In the genomic region with DNA sequence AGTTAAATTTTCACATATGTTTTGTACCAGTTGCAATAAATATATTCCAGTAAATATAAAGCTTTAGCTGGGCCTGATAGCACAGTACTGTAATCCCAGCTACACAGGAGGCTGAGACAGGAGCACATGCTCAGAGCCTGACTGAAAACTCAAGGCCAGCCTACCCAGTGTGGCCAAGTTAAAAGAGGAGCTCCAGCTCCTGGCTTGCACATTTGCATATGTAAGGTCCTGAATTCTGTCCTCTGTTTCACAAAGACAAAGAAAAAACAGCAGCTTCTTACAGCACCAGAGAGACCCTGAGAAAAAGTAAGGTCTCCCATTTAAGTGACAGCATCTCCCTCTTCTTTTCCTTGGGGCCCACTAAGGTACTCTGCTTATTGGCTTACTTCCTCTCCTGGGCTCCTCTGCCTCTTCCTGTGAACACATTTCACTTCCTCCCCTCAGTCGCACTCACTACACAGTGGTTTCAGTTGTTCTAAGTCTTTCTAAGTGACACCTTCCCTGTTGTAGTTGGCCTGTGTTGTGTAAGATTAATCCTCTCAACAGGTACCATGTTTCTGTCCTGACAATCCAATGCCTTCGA, we compare ENCODE assay signal across 21 mouse cellular contexts.
DNase-seq lines count a peak whose midpoint lies in the region; ATAC-seq and TF ChIP-seq lines count a peak whose summit lies in the region.
"Had no signal": no experiment of that assay in that cellular context is flagged by ENCODE, and none has a peak within 500 bp of the region (broad histone marks: within the 10 kb centered on the region; RNA-seq: fewer than 3 reads in every experiment).

No protein-coding gene starts in this region.

- H3K4me2 ChIP-seq in stomach, postnatal 0 days (replicated peaks; ENCODE audit: low read depth), result no peak overlapping the region
- H3K4me2 ChIP-seq: embryonic facial prominence, embryonic 12.5 days; hindbrain, embryonic 12.5 days; limb, embryonic 15.5 days; stomach, embryonic 15.5 days had no signal

- DNase-seq in A20 (ENCODE audit: low read depth, low spot score) (peak; percentile 70), ES-E14 (ENCODE audit: low read depth, low spot score) (peak; percentile 36)
- DNase-seq in splenic B cell, adult 2 months (ENCODE audit: low read depth, low spot score), result peak; percentile 57
- DNase-seq in stomach, postnatal 0 days (ENCODE audit: low spot score), result no peak
- DNase-seq in gastrocnemius, adult 2 months, result no peak
- DNase-seq in layer of hippocampus, postnatal 14 days (ENCODE audit: low spot score in 2 of 2), result no peak
- DNase-seq in adrenal gland, adult (ENCODE audit: inconsistent age in 2 of 2, low spot score in 1 of 2), result no peak
- DNase-seq: adrenal gland, postnatal 25 days; cerebellum, postnatal 10 days; gastrocnemius, postnatal 36 days; layer of hippocampus, adult 9-11 months; lung, adult 18-20 months; lung, postnatal 4 days; midbrain, embryonic 14.5 days had no signal

- ATAC-seq in granulocyte monocyte progenitor cell, adult 5-6 weeks (replicated peaks; ENCODE audit: poor library complexity, severe bottlenecking), result peak; percentile 86
- ATAC-seq in stomach, postnatal 0 days (ENCODE audit: low FRiP score, low TSS enrichment), result no peak
- ATAC-seq: intestine, embryonic 16.5 days had no signal

- in situ Hi-C loops in ES-E14 (cut with MboI; ENCODE audit: low sequenced_read_pairs in 2 of 2, unreplicated experiment in 2 of 2), result no loop called here

- H3K27me3 ChIP-seq in splenic B cell, adult 2 months (ENCODE audit: control insufficient read depth, insufficient read depth, low read length, poor library complexity, severe bottlenecking), result no peaks in the 10 kb centered on the region
- no peaks in the 10 kb centered on the region for H3K27me3 ChIP-seq in stomach, postnatal 0 days (ENCODE audit: control insufficient read depth, insufficient read depth, low read length)
- H3K27me3 ChIP-seq: embryonic facial prominence, embryonic 12.5 days; hindbrain, embryonic 12.5 days; limb, embryonic 15.5 days; stomach, embryonic 15.5 days had no signal

- 70% methylated on average over 2 of the region's 2 CpGs for WGBS in stomach, postnatal 0 days

- no peak overlapping the region; the same call in 1 of the 2 replicates for H3K27ac ChIP-seq in ES-E14 (ENCODE audit: insufficient read depth, low read depth, low read length, poor library complexity, severe bottlenecking)
- H3K27ac ChIP-seq in stomach, postnatal 0 days (replicated peaks), result no peak overlapping the region
- no peak overlapping the region for H3K27ac ChIP-seq in gastrocnemius, adult 2 months
- H3K27ac ChIP-seq: embryonic facial prominence, embryonic 12.5 days; hindbrain, embryonic 12.5 days; kidney, postnatal 0 days; limb, embryonic 15.5 days; stomach, embryonic 15.5 days had no signal

- TF ChIP-seq CTCF in stomach, postnatal 0 days (IDR thresholded peaks at IDR 0.05; ENCODE audit: low read depth), result no peak
- no peak for TF ChIP-seq CTCF in gastrocnemius, adult 2 months (IDR thresholded peaks at IDR 0.05)

- no peak overlapping the region for H3K9ac ChIP-seq in ES-E14 (ENCODE audit: insufficient read depth, low read depth, low read length, poor library complexity, severe bottlenecking)
- no peak overlapping the region for H3K9ac ChIP-seq in stomach, postnatal 0 days (ENCODE audit: low read length)
- H3K9ac ChIP-seq: embryonic facial prominence, embryonic 12.5 days; hindbrain, embryonic 12.5 days; limb, embryonic 15.5 days; stomach, embryonic 15.5 days had no signal

- H3K4me1 ChIP-seq in ES-E14 (ENCODE audit: control insufficient read depth in 2 of 2, insufficient read depth in 2 of 2, low read length in 2 of 2, poor library complexity in 1 of 2), result peaks cover 2 to 6% of the 10 kb centered on the region in 2 experiments; a peak in 3 of 4 replicates
- no peaks in the 10 kb centered on the region for H3K4me1 ChIP-seq in stomach, postnatal 0 days (replicated peaks; ENCODE audit: control insufficient read depth, insufficient read depth)
- H3K4me1 ChIP-seq: hindbrain, embryonic 12.5 days; limb, embryonic 15.5 days; stomach, embryonic 15.5 days had no signal

- no peaks in the 10 kb centered on the region for H3K36me3 ChIP-seq in ES-E14 (ENCODE audit: control insufficient read depth, insufficient read depth, low read length, poor library complexity, severe bottlenecking)
- H3K36me3 ChIP-seq in splenic B cell, adult 2 months (ENCODE audit: control insufficient read depth, insufficient read depth, low read length, poor library complexity, severe bottlenecking), result no peaks in the 10 kb centered on the region
- no peaks in the 10 kb centered on the region for H3K36me3 ChIP-seq in stomach, postnatal 0 days (ENCODE audit: control insufficient read depth, insufficient read depth, low read length)
- H3K36me3 ChIP-seq: embryonic facial prominence, embryonic 12.5 days; hindbrain, embryonic 12.5 days; limb, embryonic 15.5 days; stomach, embryonic 15.5 days had no signal

- no peak for TF ChIP-seq EP300 in stomach, postnatal 0 days (optimal IDR thresholded peaks at IDR 0.05)

- H3K4me3 ChIP-seq in ES-E14 (ENCODE audit: insufficient read depth in 1 of 2, low read depth in 1 of 2, low read length in 2 of 2, poor library complexity in 1 of 2, severe bottlenecking in 1 of 2), result no peak overlapping the region
- H3K4me3 ChIP-seq in stomach, postnatal 0 days (ENCODE audit: low read depth, low read length), result no peak overlapping the region
- H3K4me3 ChIP-seq in gastrocnemius, adult 2 months, result no peak overlapping the region
- H3K4me3 ChIP-seq: embryonic facial prominence, embryonic 12.5 days; hindbrain, embryonic 12.5 days; limb, embryonic 15.5 days; stomach, embryonic 15.5 days had no signal

- no peaks in the 10 kb centered on the region for H3K9me3 ChIP-seq in ES-E14 (ENCODE audit: control insufficient read depth, insufficient read depth, low read depth, low read length)
- H3K9me3 ChIP-seq in stomach, postnatal 0 days (ENCODE audit: control insufficient read depth, low read length), result no peaks in the 10 kb centered on the region
- H3K9me3 ChIP-seq: embryonic facial prominence, embryonic 12.5 days; hindbrain, embryonic 12.5 days; limb, embryonic 15.5 days; stomach, embryonic 15.5 days had no signal

- intact Hi-C loops in gastrocnemius, adult 2 months (cut with DNase I), result no loop called here

TF ChIP-seq in ES-E14, 5 proteins besides CTCF, POLR2A, EP300 and RAD21:
- no peak for TF ChIP-seq MAFK (IDR thresholded peaks at IDR 0.05; ENCODE audit: insufficient read depth, low read depth, low read length)
- TF ChIP-seq HCFC1 (IDR thresholded peaks at IDR 0.05; ENCODE audit: borderline replicate concordance, insufficient read depth, low read length), result no peak
- TF ChIP-seq ZNF384 (IDR thresholded peaks at IDR 0.05; ENCODE audit: low read depth, low read length), result no peak
- no peak for TF ChIP-seq ZC3H11A (IDR thresholded peaks at IDR 0.05; ENCODE audit: borderline replicate concordance, low read depth, low read length)
- no peak for TF ChIP-seq CHD2 (IDR thresholded peaks at IDR 0.05; ENCODE audit: low read depth, low read length)
TF ChIP-seq in ES-E14: peak in this region for 0.

Comparison
In these comparisons a context has a peak if more than half of its experiments do, and no peak if none do; other contexts are left out.
1. DNase-seq: peak in A20 (single experiment), ES-E14 (single experiment) and splenic B cell, adult 2 months (single experiment); none in stomach, postnatal 0 days (single experiment), gastrocnemius, adult 2 months (single experiment), layer of hippocampus, postnatal 14 days (0 of 2) and adrenal gland, adult (0 of 2).